ENCODE assay signal across 12 mouse cellular contexts in the genomic region with DNA sequence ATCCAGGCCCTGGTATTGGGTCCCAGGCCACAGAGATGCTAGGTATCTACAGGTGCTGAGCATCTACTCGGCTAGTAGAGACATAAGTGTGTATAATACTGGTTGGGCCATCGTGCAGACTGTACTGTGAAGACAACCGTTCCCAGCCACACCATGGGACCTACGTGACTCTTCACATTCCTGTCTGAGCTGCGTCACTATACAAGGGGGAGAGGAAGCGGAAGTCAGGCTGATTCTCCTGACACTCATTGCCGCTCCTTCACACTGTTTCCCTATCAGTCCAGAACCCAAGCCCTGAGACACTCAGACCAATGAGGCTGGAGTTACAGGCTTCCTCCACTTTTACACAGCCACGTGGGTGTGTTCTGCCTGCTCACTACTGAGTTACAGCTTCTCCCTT.
"Had no signal": no experiment of that assay in that cellular context is flagged by ENCODE, and none has a peak within 500 bp of the region (broad histone marks: within the 10 kb centered on the region; RNA-seq: fewer than 3 reads in every experiment).

No protein-coding gene starts in this region.

- ATAC-seq: midbrain, embryonic 15.5 days had no signal

- DNase-seq: kidney, adult 2 months; kidney, postnatal 25 days; lung, postnatal 10 days; retina, postnatal 1 day; thymus, postnatal 4 days had no signal

- H3K27me3 ChIP-seq: neural tube, embryonic 13.5 days; stomach, embryonic 15.5 days had no signal

- H3K4me3 ChIP-seq: left cerebral cortex, adult 2 months; limb, embryonic 10.5 days; midbrain, embryonic 15.5 days; neural tube, embryonic 13.5 days; stomach, embryonic 15.5 days had no signal

- H3K4me2 ChIP-seq: liver, embryonic 11.5 days; midbrain, embryonic 11.5 days; midbrain, embryonic 15.5 days; neural tube, embryonic 13.5 days; stomach, embryonic 15.5 days had no signal

- H3K9ac ChIP-seq: midbrain, embryonic 15.5 days; neural tube, embryonic 13.5 days; stomach, embryonic 15.5 days had no signal

- H3K4me1 ChIP-seq: midbrain, embryonic 15.5 days had no signal

- H3K27ac ChIP-seq: left cerebral cortex, adult 2 months; limb, embryonic 10.5 days; midbrain, embryonic 15.5 days; neural tube, embryonic 13.5 days; stomach, embryonic 15.5 days had no signal

- H3K9me3 ChIP-seq: limb, embryonic 10.5 days; midbrain, embryonic 15.5 days; neural tube, embryonic 13.5 days; stomach, embryonic 15.5 days had no signal

- H3K36me3 ChIP-seq: limb, embryonic 10.5 days; midbrain, embryonic 15.5 days; neural tube, embryonic 13.5 days; stomach, embryonic 15.5 days had no signal
